Mouse (Mus musculus) liver, embryonic 15.5 days (tissue): ENCODE results near the gene Eif1. TPM values are rescaled to one million over a fixed set of nuclear protein-coding genes. Genes with fewer than 3 reads are reported as not detected.
A peak's percentile ranks its signal among the peaks of the same experiment; 100 is the strongest.
"Not testable (repeated sequence)": the region's sequence is repeated elsewhere in the genome, so short reads cannot be mapped to it uniquely, and the experiment has no call there.

Experiments
- ATAC-seq: fragments of 200-750 bp; cut with Nextera tagmentation; 2 replicates; pipeline ENCODE4 v1.8.0; 2017; ENCODE audit warnings: moderate number of reproducible peaks, mild to moderate bottlenecking, moderate library complexity; ENCODE audit not compliant: insufficient read depth
- H3K27ac ChIP-seq: fragments of 300-500 bp; sonication (generic); replicated peaks from 2 replicates; pipeline ENCODE4 v1.5.1; 2015; ENCODE audit warnings: mild to moderate bottlenecking, inconsistent platforms
- H3K27me3 ChIP-seq: fragments of 300-500 bp; sonication (generic); 2 replicates; pipeline ENCODE4 v1.6.1; 2015; ENCODE audit warnings: mild to moderate bottlenecking, inconsistent platforms
- H3K36me3 ChIP-seq: fragments of 300-500 bp; sonication (generic); replicated peaks from 2 replicates; pipeline ENCODE4 v1.6.1; 2015; ENCODE audit warnings: moderate library complexity, mild to moderate bottlenecking, inconsistent platforms
- H3K4me1 ChIP-seq: fragments of 300-500 bp; sonication (generic); replicated peaks from 2 replicates; pipeline ENCODE4 v1.6.1; 2015; ENCODE audit warnings: inconsistent platforms
- H3K4me2 ChIP-seq: fragments of 300-500 bp; sonication (generic); 2 replicates; pipeline ENCODE4 v1.6.1; 2015; ENCODE audit warnings: moderate library complexity, mild to moderate bottlenecking, inconsistent platforms
- H3K4me3 ChIP-seq: fragments of 300-500 bp; sonication (generic); replicated peaks from 2 replicates; pipeline ENCODE4 v1.5.1; 2015; ENCODE audit warnings: mild to moderate bottlenecking, inconsistent platforms
- H3K9ac ChIP-seq: fragments of 300-500 bp; sonication (generic); 2 replicates; pipeline ENCODE4 v1.6.1; 2015; ENCODE audit warnings: moderate library complexity, mild to moderate bottlenecking, inconsistent platforms
- H3K9me3 ChIP-seq: fragments of 300-500 bp; sonication (generic); replicated peaks from 2 replicates; pipeline ENCODE4 v1.6.1; 2016; ENCODE audit warnings: inconsistent platforms
- whole genome bisulfite sequencing: fragments of 180-500 bp; shearing (Covaris S2); methylation state at CpG from one replicate; pipeline ENCODE4 v1.1.7; 2015; ENCODE audit warnings: mixed read lengths; ENCODE audit not compliant: insufficient replicate concordance; 5-methylcytosine and 5-hydroxymethylcytosine counted together
- polyA plus RNA-seq: library from polyadenylated mRNA; unstranded; fragments of >200 nt; fragmentation: Nextera tagmentation; extraction: Ambion mirVana; gene quantifications from 2 replicates; pipeline ENCODE4 v1.2.1, GENCODE M21; 2015

The Eif1 gene
- polyA plus RNA-seq, 1 experiment from 2014 or later = 1,576 TPM

DNA sequence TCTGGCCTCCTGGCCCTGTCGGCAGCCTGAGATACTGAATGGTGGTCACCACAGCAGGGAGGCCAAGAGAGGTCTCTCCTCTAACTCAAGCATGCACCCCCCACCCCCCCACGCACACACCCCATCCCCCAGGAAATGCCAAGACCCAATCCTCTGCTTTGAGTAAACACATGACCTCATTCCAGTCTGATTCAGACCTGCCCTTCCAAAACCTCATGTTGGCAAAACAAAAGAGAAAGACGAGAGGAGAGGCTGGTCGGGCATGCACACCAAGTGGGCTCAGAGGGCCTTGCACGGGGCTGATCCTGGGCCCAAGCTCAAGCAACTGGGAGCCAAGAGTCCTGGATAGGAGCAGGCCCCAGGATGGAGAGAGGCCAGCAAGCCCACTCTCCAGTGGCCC lies 29.4 kb upstream of the Eif1 start:
- no peak for ATAC-seq
- Histone ChIP-seq H3K27ac (no peak overlapping the region), H3K4me2 (no peak overlapping the region), H3K27me3 (0 out of 2 replicates have a peak, but pooled peaks cover 3% of the 10 kb centered on the region), H3K36me3 (no peaks in the 10 kb centered on the region), H3K9me3 (no peaks in the 10 kb centered on the region), H3K4me1 (no peaks in the 10 kb centered on the region), H3K4me3 (no peak overlapping the region), H3K9ac (no peak overlapping the region)
- 46% methylated on average over 5 of the region's 5 CpGs for WGBS

DNA sequence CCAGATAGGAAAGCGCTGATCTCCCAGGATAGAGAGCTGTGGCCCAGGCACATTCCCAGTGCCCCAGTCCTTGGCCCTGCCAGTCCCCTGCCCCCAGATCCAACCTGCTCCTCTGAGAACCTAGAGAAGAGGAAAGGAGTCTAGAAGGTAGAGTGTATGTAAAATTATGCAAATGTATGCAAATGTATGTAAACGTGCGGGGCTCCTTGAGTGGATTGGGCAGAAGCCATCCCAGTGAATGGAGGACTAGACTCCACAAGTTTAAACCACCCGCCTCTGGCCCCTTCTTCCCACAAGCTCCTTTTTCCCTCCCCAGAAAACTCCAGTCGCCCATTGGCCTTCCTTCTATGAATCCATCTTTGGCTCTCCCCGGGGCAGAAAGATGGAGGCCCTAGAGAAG lies 26.8 kb upstream of the Eif1 start:
- H3K36me3 ChIP-seq = no peaks in the 10 kb centered on the region
- no peak overlapping the region for H3K27ac ChIP-seq
- H3K27me3 ChIP-seq = peaks cover 13% of the 10 kb centered on the region; the same call in 1 of the 2 replicates
- H3K4me1 ChIP-seq = peaks cover under 1% of the 10 kb centered on the region; the same call in 1 of the 2 replicates
- ATAC-seq = no peak
- WGBS = 58% methylated on average over 6 of the region's 6 CpGs
- no peak overlapping the region for H3K9ac ChIP-seq
- no peak overlapping the region for H3K4me3 ChIP-seq
- no peaks in the 10 kb centered on the region for H3K9me3 ChIP-seq
- H3K4me2 ChIP-seq = no peak overlapping the region

DNA sequence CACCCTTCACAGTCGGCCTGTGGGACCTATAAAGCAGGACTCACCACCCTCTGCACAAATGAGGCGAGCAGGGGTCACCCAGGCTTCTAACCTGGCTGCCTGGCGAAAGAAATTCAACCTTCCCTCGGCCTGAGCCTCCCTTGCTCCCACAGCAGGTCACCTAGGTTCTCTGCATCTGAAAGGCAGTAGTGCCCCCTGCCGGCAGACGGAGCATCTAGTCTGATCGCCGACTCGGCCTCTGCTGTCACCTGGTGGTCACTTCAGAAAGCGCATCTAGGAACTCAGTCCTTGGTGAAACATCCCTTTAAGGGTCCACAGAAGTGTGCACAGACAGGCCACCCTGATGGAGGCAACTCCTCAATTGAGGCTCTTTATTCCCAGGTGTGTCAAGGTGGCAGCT lies 24.4 kb upstream of the Eif1 start:
- ATAC-seq = no peak
- Histone ChIP-seq H3K27me3 (peaks cover 13% of the 10 kb centered on the region; the same call in 1 of the 2 replicates), H3K9ac (no peak overlapping the region), H3K4me3 (no peak overlapping the region), H3K9me3 (no peaks in the 10 kb centered on the region), H3K36me3 (no peaks in the 10 kb centered on the region), H3K4me2 (no peak overlapping the region), H3K27ac (no peak overlapping the region), H3K4me1 (peaks cover 4% of the 10 kb centered on the region)
- WGBS = 4% methylated on average over 10 of the region's 10 CpGs

DNA sequence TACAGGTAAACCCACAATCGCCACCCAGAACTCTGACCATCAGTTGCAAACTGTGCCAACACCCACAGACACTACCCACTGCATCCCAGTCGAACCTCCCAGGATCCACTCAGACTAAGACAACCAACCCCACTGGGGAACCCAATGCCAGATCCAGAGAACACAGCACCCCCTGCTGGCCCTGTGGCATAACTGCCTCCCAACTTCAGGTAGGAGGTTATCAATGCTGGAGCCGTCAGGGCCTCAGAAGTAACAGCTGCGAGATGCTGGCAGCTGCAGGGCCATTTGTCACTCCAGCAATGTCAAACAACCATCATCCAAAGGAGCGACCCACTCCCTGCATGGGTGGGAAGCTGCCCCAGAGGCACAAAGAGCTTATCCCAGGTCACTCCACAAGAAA lies 21.9 kb upstream of the Eif1 start:
- no peak overlapping the region for H3K27ac ChIP-seq
- peaks cover 4% of the 10 kb centered on the region for H3K4me1 ChIP-seq
- H3K4me3 ChIP-seq = no peak overlapping the region
- no peak overlapping the region for H3K9ac ChIP-seq
- no peaks in the 10 kb centered on the region for H3K9me3 ChIP-seq
- ATAC-seq = no peak
- WGBS = 27% methylated on average over 5 of the region's 5 CpGs
- no peaks in the 10 kb centered on the region for H3K36me3 ChIP-seq
- peak overlapping the region; percentile 46 for H3K4me2 ChIP-seq
- H3K27me3 ChIP-seq = peaks cover 13% of the 10 kb centered on the region; the same call in 1 of the 2 replicates

DNA sequence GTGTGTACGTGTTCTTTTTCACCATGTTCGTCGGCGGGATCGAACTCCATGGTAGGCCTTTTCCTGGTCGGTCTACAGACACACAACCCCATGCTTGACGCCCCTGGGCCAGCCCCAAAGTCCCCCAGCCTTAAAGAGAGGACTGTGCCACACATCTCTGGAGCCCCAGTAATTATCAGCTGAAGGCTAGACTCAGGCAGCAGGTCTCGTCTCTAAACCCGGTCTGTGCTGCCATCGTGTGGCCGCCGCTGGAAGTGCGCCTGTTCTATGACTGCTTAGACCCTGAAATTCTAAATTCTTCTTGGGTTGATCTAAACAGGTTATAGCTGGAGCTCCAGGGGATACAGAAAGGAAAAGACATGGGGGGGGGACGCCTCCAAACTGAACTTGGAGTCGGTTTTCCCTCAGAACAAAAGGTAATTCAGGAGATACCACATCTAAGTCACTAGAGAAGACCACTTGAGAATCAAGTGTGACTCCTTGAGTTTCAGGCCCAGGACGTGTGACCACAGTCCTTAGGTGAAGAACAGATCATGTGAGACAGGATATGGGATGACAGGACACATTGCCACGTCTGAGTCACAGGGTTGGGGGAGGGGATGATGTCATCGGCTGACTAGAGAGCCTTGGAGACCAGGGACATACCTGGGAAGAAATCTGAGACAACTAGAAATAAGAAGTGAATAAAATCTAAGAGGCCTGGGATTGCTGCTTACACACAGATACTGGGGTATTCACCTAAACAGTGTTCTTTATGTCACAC lies 21.2 kb upstream of the Eif1 start:
- WGBS = 13% methylated on average over 18 of the region's 18 CpGs
- no peak overlapping the region for H3K9ac ChIP-seq
- peaks cover 13% of the 10 kb centered on the region; the same call in 1 of the 2 replicates for H3K27me3 ChIP-seq
- H3K4me3 ChIP-seq = no peak overlapping the region
- peak overlapping the region; percentile 46 for H3K4me2 ChIP-seq
- H3K36me3 ChIP-seq = no peaks in the 10 kb centered on the region
- no peak for ATAC-seq
- H3K27ac ChIP-seq = no peak overlapping the region
- no peaks in the 10 kb centered on the region for H3K9me3 ChIP-seq
- peaks cover 4% of the 10 kb centered on the region for H3K4me1 ChIP-seq

DNA sequence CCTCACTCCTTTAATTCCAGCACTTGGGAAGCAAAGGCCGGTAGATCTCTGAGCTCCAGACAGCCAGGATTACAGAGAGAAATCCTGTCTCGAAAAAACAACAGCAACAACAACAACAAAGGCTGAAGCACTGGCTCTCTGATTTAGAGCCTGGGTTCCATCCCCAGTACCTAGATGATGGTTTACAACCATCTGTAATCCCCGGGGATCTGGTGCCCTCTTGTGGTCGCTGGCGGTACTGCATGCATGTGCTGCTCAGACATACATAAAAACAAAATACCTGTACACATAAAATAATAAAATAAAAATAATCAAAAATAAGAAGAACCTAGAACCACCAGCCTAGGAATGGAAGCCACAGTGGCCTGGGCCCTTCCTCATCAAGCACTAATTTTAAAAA lies 19.4 kb upstream of the Eif1 start:
- no peaks in the 10 kb centered on the region for H3K36me3 ChIP-seq
- H3K4me1 ChIP-seq = peaks cover 4% of the 10 kb centered on the region
- no peak overlapping the region; the same call in 1 of the 2 replicates for H3K4me2 ChIP-seq
- no peak overlapping the region; the same call in 1 of the 2 replicates for H3K9ac ChIP-seq
- H3K9me3 ChIP-seq = no peaks in the 10 kb centered on the region
- ATAC-seq = no peak
- 11% methylated on average over 5 of the region's 5 CpGs for WGBS
- no peak overlapping the region for H3K27ac ChIP-seq
- H3K27me3 ChIP-seq = peaks cover 10% of the 10 kb centered on the region; the same call in 1 of the 2 replicates
- H3K4me3 ChIP-seq = no peak overlapping the region

DNA sequence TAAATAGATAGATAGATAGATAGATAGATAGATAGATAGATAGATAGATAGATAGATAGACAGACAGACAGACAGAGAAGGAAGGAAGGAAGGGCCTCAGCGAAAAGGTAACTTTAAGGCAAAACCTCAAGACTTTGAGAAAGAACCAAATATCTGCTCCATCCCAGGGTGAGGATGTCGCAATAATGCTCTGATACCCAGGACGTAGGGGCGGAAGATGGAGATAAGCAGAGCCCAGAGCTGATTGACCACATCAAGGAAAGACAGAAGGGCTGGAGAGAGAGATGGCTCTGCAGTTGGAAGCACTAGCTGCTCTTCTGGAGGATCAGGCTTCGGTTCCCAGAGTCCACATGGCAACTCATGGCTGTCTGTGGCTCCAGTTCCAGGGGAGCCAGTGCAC lies 18.4 kb upstream of the Eif1 start:
- WGBS = 25% methylated on average over 5 of the region's 5 CpGs

DNA sequence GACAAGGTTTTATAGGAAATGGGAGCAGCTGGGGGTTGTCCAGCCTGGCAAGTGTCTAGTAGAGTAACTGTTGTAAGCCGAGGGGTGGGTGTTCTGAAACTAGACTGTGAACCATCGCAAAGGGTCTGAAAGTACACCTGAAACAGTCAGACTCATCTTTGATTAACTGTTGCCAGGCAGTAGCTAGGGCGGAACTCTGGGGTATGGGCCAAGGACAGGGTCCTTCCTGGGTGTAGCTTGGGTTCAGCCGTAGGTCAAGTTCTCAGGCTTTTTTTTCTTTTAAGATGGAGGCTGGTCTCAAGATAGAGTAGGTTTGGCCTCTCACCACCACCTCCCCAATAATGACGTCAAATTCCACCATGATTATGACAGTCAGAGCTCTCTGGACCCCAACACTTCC lies 11.8 kb upstream of the Eif1 start:
- no peak overlapping the region for H3K4me3 ChIP-seq
- no peaks in the 10 kb centered on the region for H3K36me3 ChIP-seq
- H3K4me1 ChIP-seq = no peaks in the 10 kb centered on the region
- H3K27ac ChIP-seq = no peak overlapping the region
- H3K4me2 ChIP-seq = no peak overlapping the region
- no peaks in the 10 kb centered on the region for H3K9me3 ChIP-seq
- no peaks in the 10 kb centered on the region for H3K27me3 ChIP-seq
- 71% methylated on average over 5 of the region's 5 CpGs for WGBS
- no peak for ATAC-seq
- H3K9ac ChIP-seq = no peak overlapping the region

More for the DNA sequence above, 18.4 kb upstream of the Eif1 start:
- no peaks in the 10 kb centered on the region for H3K36me3 ChIP-seq
- ATAC-seq = no peak
- H3K4me3 ChIP-seq = no peak overlapping the region
- no peaks in the 10 kb centered on the region for H3K9me3 ChIP-seq
- H3K4me2 ChIP-seq = no peak overlapping the region
- no peak overlapping the region for H3K9ac ChIP-seq
- no peak overlapping the region for H3K27ac ChIP-seq
- 0 out of 2 replicates have a peak, but pooled peaks cover 3% of the 10 kb centered on the region for H3K27me3 ChIP-seq
- peaks cover 4% of the 10 kb centered on the region for H3K4me1 ChIP-seq

DNA sequence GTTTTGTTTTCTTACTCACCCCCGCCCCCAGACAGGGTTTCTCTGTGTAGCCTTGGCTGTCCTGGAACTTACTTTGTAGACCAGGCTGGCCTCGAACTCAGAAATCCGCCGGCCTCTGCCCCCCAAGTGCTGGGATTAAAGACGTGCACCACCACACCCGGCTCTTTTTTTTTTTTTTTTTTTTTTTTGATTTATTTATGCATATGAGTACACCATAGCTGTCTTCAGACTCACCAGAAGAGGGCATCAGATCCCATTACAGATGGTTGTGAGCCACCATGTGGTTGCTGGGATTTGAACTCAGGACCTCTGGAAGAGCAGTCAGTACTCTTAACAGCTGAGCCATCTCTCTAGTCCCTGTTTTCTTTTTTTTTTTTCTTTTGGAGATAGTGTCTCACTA lies 11.0 kb upstream of the Eif1 start:
- not testable (repeated sequence) for H3K27me3 ChIP-seq, H3K36me3 ChIP-seq, ATAC-seq, H3K9ac ChIP-seq, H3K4me3 ChIP-seq, H3K4me1 ChIP-seq, H3K27ac ChIP-seq, H3K4me2 ChIP-seq, H3K9me3 ChIP-seq
- 61% methylated on average over 6 of the region's 6 CpGs for WGBS

DNA sequence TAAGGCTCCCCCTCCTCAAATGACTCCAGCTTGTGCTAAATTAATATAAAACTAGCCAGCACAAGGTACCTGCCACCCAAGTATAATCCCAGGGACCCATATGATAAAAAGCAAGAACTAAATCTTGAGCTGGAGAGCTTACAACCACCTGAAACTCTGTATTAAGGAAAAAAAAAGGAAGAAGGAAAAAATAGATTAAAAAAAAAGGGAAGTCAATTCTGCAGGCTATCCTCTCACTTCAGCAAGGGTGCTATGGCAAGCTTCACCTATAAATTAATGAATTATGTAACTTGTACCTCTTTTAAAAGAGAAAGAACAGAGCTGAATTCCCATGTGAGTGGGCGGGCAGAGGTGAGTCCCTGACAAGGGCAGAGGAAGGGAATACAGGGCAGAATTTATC lies 8.0 kb upstream of the Eif1 start:
- Histone ChIP-seq H3K9ac (no peak overlapping the region), H3K36me3 (no peaks in the 10 kb centered on the region), H3K4me1 (peaks cover 11% of the 10 kb centered on the region), H3K4me3 (no peak overlapping the region), H3K27me3 (no peaks in the 10 kb centered on the region), H3K27ac (no peak overlapping the region), H3K9me3 (no peaks in the 10 kb centered on the region), H3K4me2 (no peak overlapping the region)
- ATAC-seq = no peak
- 53% methylated on average over 1 of the region's 1 CpGs for WGBS

DNA sequence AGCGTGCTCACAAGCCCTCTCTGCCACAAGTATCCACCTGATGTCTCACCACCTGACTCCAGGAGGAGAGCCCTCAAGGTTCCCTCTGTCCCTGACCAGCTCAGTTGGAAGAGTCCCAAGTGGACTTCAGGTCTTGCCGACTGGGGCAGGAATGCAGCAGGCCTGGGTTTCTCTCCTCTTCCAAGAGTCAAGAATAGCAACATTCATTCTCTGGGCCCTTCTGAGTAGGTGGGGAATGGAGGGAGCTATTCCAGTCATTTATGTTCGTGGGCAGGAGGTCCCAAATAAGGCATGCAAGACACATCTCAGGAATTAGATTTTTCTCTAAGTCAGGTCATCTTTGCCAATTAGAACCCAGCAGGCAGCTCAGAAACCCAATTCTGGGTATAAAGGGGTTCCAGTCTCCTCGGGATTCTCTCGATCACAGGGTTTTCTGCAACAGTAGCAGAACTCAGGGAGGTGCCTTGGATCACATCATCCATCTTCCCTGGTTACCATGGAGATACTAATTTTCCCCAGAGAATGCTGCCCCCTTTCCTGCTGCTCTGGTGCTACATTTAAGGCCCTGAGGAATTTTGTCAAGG lies 7.5 kb upstream of the Eif1 start:
- Histone ChIP-seq H3K36me3 (no peaks in the 10 kb centered on the region), H3K4me2 (no peak overlapping the region), H3K9ac (no peak overlapping the region), H3K4me1 (peaks cover 16% of the 10 kb centered on the region), H3K27me3 (no peaks in the 10 kb centered on the region), H3K4me3 (no peak overlapping the region), H3K9me3 (no peaks in the 10 kb centered on the region), H3K27ac (no peak overlapping the region)
- 51% methylated on average over 5 of the region's 5 CpGs for whole genome bisulfite sequencing
- no peak for ATAC-seq
